16 mouse cellular contexts compared by ENCODE assay signal in the genomic region with DNA sequence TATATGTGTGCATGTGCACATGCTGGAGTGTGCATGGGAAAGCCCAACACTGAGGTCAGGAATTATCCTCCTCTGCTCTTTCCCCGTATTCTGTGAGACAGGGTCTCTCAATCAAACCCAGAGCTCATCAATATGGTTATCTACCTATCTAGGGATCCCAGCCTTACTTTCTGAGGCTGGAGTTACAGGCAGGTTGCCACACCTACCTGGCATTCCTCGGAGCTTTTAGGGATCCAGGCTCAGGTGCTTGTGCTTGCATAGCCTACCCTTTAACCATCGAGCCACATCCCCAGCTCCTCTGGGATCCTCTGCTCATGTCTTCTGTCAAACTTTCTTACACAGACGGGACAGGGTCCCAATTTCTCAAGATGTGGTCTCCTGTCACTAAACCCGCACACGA. TPM values are rescaled to one million over a fixed set of nuclear protein-coding genes. Genes with fewer than 3 reads are reported as not detected.
A peak's percentile ranks its signal among the peaks of the same experiment; 100 is the strongest.
DNase-seq lines count a peak whose midpoint lies in the region; ATAC-seq lines count a peak whose summit lies in the region.
"Had no signal": no experiment of that assay in that cellular context is flagged by ENCODE, and none has a peak within 500 bp of the region (broad histone marks: within the 10 kb centered on the region; RNA-seq: fewer than 3 reads in every experiment).

No protein-coding gene starts in this region.

- no peaks in the 10 kb centered on the region for H3K9me3 ChIP-seq in heart, embryonic 12.5 days (replicated peaks)
- H3K9me3 ChIP-seq in lung, embryonic 16.5 days (ENCODE audit: control insufficient read depth, low read length) = no peaks in the 10 kb centered on the region
- no peaks in the 10 kb centered on the region for H3K9me3 ChIP-seq in limb, embryonic 13.5 days

- DNase-seq in heart, postnatal 14 days = no peak
- DNase-seq in lung, postnatal 10 days = no peak
- peak; percentile 62 for DNase-seq in ZHBTc4 (ENCODE audit: low read depth, low spot score)
- no peak for DNase-seq in cerebellum, postnatal 25 days
- no peak for DNase-seq in layer of hippocampus, adult 18-20 months (ENCODE audit: low spot score in 2 of 2)
- DNase-seq: B cell, adult 2 months; cerebellum, adult 9-10 months; gastrocnemius, postnatal 36 days; right cerebral cortex, postnatal 25 days had no signal

- no peaks in the 10 kb centered on the region for H3K36me3 ChIP-seq in heart, embryonic 12.5 days
- H3K36me3 ChIP-seq in lung, embryonic 16.5 days (ENCODE audit: control insufficient read depth, insufficient read depth, low read length) = no peaks in the 10 kb centered on the region
- no peaks in the 10 kb centered on the region for H3K36me3 ChIP-seq in limb, embryonic 13.5 days

- no peak overlapping the region for H3K9ac ChIP-seq in heart, embryonic 12.5 days
- no peak overlapping the region for H3K9ac ChIP-seq in lung, embryonic 16.5 days (ENCODE audit: low read length)
- no peak overlapping the region; the same call in 1 of the 2 replicates for H3K9ac ChIP-seq in limb, embryonic 13.5 days

- H3K27me3 ChIP-seq in heart, embryonic 12.5 days (replicated peaks) = no peaks in the 10 kb centered on the region
- H3K27me3 ChIP-seq in lung, embryonic 16.5 days (ENCODE audit: control insufficient read depth, insufficient read depth, low read depth, low read length) = no peaks in the 10 kb centered on the region
- H3K27me3 ChIP-seq in limb, embryonic 13.5 days = no peaks in the 10 kb centered on the region

- intact Hi-C loops in heart, postnatal 14 days (cut with DNase I) = loop anchor here (2.0 kb wide), 1 partner anchor 234 kb away; no protein-coding TSS in a partner anchor

- no peak overlapping the region for H3K27ac ChIP-seq in heart, embryonic 12.5 days (ENCODE audit: poor library complexity, severe bottlenecking)
- no peak overlapping the region for H3K27ac ChIP-seq in lung, embryonic 16.5 days (ENCODE audit: low read length)
- no peak overlapping the region for H3K27ac ChIP-seq in limb, embryonic 13.5 days
- H3K27ac ChIP-seq: macrophage had no signal

- 39% methylated on average over 6 of the region's 6 CpGs for WGBS in heart, embryonic 12.5 days
- 21% methylated on average over 6 of the region's 6 CpGs for WGBS in lung, embryonic 16.5 days
- 29% methylated on average over 6 of the region's 6 CpGs for WGBS in limb, embryonic 13.5 days

- no peak for ATAC-seq in heart, embryonic 12.5 days (ENCODE audit: insufficient number of reproducible peaks, low FRiP score)
- ATAC-seq in lung, embryonic 16.5 days (ENCODE audit: low read depth) = no peak
- ATAC-seq in limb, embryonic 13.5 days (ENCODE audit: low FRiP score, low read depth) = no peak

- peaks cover 22% of the 10 kb centered on the region for H3K4me1 ChIP-seq in heart, embryonic 12.5 days (replicated peaks)
- H3K4me1 ChIP-seq in lung, embryonic 16.5 days (replicated peaks; ENCODE audit: control insufficient read depth, insufficient read depth, low read length) = peaks cover 5% of the 10 kb centered on the region; the same call in 1 of the 2 replicates
- H3K4me1 ChIP-seq in limb, embryonic 13.5 days = peaks cover 29% of the 10 kb centered on the region

- peak overlapping the region; percentile 11; the same call in 1 of the 2 replicates for H3K4me2 ChIP-seq in heart, embryonic 12.5 days
- 0 out of 2 replicates have a peak overlapping the region, but pooled peaks have one; percentile 27 for H3K4me2 ChIP-seq in lung, embryonic 16.5 days (ENCODE audit: low read depth, low read length)
- H3K4me2 ChIP-seq in limb, embryonic 13.5 days (replicated peaks) = peak overlapping the region; percentile 44
- H3K4me2 ChIP-seq: liver, embryonic 11.5 days had no signal

- no peak overlapping the region for H3K4me3 ChIP-seq in heart, embryonic 12.5 days
- peak overlapping the region; percentile 22; the same call in 1 of the 2 replicates for H3K4me3 ChIP-seq in lung, embryonic 16.5 days (ENCODE audit: low read length)
- peak overlapping the region; percentile 26 for H3K4me3 ChIP-seq in limb, embryonic 13.5 days

RNA-seq across cellular contexts. Expression of gene Nr2e3, which starts 4.0 kb away (rescaled TPM):
- polyA plus RNA-seq in heart, embryonic 12.5 days (2016; fragmentation: Nextera tagmentation; extraction: Ambion mirVana) = 0.09 TPM in 1 of 2 replicates, not detected in the other
- not detected for total RNA-seq in heart, postnatal 14 days (2021)
- polyA plus RNA-seq in lung, embryonic 16.5 days (2015; fragmentation: Nextera tagmentation; extraction: Ambion mirVana) = 0.24 TPM in 1 of 2 replicates, not detected in the other
- 2.1 TPM in 2 replicates for polyA plus RNA-seq in limb, embryonic 13.5 days (2015; fragmentation: Nextera tagmentation; extraction: Ambion mirVana)
- total RNA-seq in layer of hippocampus, adult 18-20 months (2021) = not detected
- total RNA-seq: adrenal gland, adult 18-20 months; gastrocnemius, postnatal 36 days; hematopoietic stem cell, adult 5-6 weeks had no signal
- polyA plus RNA-seq: macrophage had no signal
